Mouse (Mus musculus): ENCODE measurements around the gene Pwp2.

DNA sequence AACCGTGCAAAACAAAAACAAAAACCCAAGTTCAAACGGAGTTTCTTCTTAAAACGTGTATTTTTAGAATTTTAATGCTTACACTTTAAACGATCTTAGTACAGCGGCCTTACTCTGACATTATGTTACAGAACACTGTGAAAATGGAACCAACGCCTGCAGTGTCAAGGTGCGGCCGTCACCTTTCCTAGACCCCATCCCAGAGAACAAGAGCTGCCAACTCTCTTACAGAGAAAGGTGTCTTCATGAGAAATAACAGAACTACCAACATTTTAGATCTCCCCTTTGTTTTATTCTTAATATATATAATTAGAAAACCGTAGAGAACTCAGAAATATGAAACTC lies 404 bp upstream of the Pwp2 start:
- no peak for TF ChIP-seq GATA1 (IDR thresholded peaks at IDR 0.05; ENCODE audit: borderline replicate concordance, low read length)
- TF ChIP-seq FLI1 (IDR thresholded peaks at IDR 0.05; ENCODE audit: low read length) = no peak

Data from megakaryocyte, embryonic 14.5 days (primary cell).